Mouse (Mus musculus) gonadal fat pad, adult 2 months (tissue): ENCODE measurements at regions not wholly inside any gene's neighbourhood (a gene's known extent, or its start where the extent isn't known, plus 50 kb on each side); places are given as distances from the start of the nearest gene placed in this dataset.

Experiments
- DNase-seq: peaks from one replicate; pipeline ENCODE4 v3.0.0-alpha.2; 2012; ENCODE audit warnings: low read depth

DNA sequence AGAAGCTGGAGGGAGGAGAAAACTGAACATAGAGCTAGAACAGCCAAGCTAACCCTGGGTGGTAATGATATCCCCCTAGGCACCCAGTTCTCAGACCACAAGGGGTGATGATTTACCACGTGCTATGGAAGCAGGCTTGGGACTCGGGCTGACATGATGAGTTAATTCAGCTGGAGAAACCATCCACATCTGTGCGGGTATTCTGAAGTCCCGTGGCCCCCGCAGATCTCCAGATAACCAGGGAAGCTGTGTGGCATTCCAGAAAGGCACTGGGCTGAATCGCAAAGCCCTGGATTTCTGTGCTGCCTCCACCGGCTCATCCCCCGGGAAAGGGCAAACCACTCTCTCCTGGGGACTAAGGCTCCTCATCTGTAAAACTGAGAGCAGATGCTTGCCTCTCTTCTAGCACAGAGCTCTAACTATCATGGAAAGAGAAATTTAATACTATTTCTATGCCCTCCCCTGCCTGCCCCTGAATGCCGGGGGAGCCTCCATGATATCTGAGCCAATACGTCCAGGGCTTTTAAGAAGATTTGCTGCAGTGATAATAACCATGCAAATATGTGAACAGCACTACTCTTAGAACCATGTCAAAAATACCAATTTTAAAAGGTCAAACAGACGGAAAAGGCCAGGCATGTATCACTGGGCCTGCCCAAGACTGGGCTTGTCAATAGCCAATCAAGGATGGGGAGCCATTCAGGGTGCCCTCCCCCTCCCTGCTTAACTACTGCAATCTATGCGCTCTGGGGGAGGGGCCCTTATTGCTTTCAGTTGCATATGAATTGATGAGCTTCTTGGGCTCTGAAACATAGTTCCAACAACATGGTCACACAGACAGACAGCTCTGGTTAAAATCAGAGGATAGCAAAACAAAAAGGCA, 255.5 kb downstream of the Sox4 start:
- DNase-seq: no peak

DNA sequence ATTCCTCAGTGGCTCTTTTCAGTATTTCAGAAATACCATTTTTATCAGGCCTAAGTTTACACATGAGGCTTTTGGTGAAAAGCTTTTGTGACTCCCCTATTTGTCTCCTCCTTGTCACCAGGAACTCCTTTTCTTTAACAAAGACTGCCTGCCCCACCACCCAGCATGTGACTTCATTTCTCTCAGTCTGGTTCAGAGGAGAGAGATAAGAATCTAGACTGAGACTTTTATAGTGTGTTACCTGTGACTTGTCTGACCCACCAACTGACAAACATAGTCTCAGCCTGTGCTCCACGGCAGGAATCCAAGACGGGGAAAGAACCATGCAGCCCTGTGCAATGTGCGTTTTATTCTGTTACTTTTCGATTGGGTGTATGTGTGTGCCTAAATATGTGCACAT, 260.4 kb downstream of the Sox4 start:
- DNase-seq: no peak

DNA sequence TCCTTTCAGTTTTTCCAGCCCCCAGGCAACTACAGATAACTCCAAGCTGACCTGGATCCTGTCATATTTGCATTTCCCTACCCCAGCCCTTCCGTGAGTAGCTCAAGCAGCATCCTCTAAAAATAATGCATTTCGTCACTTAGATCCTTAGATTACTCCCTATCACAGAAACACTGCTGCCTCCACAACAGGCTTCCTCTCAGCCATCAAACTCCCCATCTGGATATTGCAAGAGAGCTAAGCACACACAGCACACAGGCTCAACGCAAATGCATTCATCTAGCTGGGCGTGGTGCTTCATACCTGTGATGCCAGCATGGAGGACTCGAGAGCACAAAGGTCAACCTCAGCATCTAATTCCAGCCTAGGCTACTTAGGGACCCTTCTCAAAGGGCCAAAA, 260.9 kb downstream of the Sox4 start:
- no peak for DNase-seq

DNA sequence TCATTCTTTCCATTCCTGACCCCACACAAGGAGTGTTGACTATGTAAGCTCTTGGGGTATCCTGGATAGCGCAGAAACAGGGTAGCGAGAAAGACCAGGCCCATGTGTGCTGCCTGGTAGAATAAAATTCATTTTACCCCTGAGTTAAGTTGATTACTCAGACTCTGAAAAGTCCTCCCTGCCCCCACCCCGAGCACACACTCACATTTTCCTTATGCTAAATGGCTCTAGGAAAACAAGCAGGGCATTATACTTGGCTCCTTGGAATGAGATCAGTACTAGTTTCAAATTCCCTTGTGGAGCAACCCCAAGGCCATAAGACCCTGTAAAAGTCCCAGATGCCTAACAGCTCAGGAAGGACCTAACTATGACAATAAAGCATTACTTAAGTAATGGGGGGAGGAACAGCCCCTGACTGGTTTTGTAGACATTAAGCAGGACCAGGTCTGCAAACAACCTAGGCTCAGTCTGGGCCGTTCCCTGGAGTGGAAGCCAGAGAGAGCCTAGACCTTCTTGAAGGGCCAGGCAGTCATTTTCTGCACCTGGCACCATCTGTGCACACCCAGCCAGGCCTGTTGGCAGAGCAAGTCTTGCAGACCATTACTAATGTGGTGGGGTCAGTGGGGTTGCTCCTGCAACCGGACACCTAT, 262.9 kb downstream of the Sox4 start:
- no peak for DNase-seq

DNA sequence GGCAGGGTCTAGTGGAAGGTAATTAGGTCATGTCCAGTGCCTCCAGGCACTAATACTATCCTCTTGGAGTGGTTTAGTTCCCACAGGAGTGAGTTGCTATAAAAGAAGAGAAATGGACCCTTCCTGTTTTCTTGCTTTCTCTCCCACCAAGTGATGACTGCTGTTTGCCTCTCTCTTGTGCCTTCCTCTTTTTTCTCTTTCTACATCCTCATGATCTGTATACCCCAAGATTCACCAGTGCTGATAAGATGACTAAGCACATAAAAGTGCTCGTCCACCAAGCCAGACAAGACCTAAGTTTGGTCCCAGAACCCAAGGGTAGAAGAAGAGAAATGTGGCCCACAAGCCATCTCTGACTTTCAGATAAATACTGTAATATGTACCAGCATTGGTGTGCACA, 265.7 kb downstream of the Sox4 start:
- no peak for DNase-seq

DNA sequence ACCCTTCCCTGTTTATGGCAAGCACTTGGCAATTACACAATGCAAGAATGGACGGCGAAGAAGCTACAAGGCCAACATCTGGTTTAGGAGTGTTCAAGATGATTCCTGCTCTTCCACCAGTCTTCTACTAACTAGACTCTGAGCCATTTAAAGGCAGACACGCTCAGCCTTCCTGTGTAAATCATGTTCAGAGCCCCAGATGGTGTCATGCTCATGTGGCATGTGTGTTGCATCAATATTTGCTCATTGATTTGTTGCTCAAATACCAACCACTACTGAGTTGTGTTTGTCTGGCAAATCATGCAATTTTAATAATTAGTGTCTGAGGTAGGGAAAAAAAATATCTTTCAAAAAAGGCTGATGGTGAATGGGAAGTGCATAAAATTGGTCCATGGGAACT, 269.2 kb downstream of the Sox4 start:
- DNase-seq: no peak

DNA sequence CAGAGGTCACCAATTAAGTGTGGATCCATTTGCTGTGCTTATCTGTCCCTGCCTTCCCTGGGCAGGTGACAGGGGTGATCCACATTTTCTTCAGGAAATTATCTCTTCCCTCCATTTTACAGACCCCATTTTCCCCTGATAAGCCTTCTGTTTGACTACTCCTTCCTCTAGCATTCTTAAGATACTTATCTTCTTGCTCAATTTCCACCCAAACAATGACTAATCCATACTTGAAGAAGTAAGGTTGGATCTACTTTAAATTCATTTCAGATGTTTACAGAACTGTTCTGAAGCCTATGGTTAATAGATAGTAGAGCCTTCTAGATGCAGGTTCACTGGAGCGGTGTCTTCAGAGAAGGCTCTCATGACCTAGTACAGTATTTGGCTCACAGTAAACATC, 273.2 kb downstream of the Sox4 start:
- no peak for DNase-seq

DNA sequence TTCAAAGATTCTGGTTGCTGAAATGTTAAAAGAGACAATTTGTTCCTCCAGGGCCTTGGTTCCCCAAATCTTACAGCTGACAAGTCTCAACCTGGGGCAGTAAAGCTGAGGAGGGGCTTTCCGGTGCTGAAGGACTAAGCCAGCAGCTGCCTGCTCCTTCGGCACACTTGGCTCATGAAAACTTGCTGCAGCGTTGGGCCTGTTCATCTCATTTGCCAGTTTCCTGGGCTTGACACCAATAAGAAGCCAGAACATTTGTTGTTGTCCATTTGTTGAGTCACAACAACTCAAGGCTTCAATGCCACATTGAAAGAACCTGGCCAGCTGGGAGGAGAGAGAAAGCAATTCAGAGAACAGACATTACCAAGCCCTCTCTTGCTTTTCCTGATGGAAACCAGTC, 279.9 kb downstream of the Sox4 start:
- no peak for DNase-seq

DNA sequence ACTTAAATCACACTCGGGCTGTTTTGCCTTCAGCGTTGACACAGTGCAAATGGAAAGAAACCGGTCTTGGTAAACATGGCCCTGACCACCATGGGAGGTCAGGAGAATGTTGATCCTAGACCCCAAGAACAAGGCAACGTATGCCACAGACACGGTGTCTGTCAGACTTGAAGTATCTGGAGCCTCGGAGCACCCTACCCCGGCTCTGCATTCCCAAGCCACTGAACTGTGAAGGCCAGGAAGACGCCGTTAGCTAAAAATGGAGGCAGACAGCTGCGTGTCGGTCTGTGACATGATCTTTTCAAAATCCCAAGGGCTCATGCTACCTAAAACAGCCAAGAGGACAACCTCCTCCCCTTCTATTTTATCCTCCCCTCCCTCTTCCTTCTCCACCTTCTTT, 282.0 kb downstream of the Sox4 start:
- no peak for DNase-seq

DNA sequence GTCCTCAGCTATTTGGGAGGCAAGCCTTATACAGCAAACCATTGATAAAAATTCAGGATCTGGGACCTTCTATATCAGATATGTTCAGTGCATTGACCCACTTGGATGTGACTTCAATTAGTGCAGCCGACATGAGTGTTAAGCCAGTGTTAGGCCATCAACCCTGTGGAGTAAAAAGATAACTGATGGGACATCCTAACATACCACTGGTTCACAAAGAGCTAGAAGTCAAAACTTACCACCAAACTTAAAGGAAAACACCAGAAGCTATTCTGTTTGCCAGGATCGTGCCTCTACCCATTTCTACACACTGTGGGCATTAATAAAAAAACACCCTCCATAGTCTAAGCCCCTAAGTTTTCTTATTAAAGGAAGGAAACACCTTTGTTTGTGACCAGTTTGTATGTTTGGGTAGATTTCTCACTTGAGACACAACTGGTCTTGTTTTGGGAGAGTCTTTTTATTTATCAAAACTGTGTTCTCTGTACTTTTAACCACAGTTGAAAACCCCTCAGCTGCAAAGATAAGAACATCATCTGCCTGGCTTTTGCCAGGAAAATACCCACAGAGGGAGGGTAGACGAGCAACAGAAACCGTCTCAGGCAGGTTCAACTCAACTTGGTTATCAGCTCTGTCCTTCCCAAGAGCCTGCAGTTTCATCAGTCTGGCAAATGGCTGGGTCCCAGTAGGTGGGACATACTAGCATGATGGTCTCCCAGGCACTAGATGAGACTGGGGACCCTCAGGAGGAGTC, 283.5 kb downstream of the Sox4 start:
- DNase-seq: no peak

DNA sequence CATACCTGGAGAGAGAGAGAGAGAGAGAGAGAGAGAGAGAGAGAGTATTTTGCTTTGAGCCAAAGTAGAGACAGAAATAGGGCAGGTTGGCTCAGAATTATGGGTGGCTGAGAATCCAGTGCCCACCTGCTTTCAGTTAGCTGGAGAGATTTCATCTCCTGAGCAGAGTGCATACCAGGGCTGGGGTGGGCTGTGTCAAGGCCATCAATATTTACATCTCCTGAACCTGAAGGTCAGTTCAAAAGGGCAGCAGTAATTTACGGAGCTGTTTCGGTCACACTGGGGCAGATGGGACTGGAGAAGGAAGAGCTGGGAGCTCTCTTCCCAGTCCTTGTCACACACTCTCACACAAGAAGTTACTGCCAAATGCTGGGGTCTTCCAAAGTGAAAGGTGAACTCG, 286.7 kb downstream of the Sox4 start:
- no peak for DNase-seq

DNA sequence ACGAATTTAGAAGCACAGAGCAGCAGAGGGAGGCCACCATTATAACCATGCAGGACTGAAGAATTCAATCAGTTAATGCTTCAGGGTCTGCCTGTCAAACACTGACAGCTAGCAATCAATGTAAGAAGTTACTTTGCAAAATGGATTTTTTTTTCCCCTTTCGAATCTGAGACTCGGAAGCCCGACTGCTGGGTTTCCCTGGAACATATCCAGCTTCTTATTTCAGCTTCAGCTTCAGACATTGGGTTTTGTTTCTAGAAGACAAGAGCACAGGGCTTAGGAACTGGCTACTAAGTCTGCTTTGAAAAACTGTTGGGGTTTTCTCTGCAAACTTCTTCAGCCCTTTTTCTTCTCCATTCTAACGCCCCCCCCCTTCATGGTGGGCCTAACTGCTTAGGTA, 288.4 kb downstream of the Sox4 start:
- DNase-seq: no peak

DNA sequence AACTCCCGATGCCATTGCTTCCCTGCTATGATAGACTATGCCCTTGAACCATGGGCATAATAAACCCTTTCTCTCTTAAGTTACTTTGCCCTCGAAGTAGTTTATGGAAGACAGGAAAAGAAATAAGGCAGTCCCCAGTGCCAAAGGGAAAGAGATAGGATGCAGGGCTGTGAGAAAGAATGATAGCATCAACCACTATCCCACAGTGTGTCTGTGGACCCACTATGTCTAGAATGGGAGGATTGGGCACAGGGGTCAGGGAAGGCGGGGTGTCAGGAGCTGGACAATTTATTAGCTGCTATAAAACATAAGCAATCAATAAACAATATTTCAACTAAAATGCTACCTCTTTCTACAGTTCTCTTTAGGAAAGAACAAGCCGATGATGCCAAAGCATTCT, 288.8 kb downstream of the Sox4 start:
- no peak for DNase-seq

DNA sequence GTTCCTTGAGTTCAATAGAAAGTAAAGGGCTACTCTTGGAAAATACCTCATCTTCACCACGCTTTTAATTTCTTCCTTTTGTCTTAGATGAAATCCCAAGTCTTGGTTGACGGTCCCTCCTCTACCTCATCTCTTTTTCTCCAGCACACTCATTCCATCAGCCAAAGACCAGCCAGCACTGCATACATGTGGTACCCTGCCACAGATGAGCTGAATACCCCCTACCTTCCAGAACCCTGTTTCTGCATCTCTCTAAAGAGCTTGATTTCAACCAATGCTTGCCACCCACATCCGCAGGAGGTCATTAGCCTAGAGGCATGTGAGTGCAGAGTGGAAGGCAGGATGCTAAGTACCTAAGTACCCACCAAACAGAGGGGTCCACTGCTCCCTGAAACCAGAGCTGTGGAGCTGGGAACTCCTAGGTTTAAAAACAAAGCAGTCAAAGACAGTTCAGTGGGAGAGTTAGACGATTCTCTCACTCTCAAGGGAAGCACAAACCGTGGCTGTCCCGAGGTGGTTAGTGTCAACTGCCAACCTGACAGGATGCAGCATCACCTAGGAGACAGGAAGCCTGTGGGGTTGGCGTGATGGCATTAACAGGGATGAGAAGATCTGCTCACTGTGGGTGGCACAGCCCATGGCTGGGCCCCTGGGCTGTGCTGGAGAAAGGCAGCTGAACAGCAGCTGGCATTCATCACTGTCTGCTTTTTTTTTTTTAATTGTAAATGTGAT, 289.4 kb downstream of the Sox4 start:
- no peak for DNase-seq

DNA sequence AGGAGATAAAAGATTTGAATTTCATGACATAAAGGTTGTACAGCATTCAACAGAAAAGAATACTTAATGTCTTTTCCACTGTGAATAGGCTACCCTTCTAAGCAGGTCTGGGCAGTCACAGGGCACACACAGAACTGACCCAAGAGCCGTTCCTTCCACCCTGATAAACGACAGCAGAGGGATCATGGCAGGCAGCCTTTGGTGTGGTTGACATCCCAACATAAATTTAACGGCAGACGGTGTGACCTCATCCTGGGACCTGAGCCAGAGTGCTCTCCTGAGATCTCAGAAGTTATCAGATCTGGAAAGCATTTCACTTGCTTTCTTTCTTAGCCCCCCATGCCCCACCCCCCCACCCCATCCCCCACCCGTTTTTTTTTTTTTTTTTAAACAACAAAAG, 290.1 kb downstream of the Sox4 start:
- no peak for DNase-seq

DNA sequence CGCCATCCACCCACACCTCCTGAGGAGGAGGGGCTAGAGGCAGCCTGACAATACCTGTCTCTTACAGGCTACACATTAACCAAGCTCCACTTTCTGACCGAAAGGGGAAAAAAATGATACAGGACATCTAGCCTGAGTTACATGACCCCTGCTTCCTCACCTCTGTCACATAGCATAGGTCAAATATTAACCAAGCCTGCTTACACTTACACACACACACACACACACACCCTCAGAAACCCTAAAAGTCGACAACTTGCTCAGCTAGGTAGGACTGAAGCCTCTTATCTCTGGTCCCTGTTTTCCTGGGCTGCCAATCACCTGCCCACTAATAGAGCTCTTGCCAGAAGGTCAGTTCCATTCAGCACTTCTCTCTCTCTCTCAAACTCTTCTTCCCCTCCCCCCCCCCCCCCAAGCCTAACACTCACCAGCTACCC, 291.2 kb downstream of the Sox4 start:
- no peak for DNase-seq

DNA sequence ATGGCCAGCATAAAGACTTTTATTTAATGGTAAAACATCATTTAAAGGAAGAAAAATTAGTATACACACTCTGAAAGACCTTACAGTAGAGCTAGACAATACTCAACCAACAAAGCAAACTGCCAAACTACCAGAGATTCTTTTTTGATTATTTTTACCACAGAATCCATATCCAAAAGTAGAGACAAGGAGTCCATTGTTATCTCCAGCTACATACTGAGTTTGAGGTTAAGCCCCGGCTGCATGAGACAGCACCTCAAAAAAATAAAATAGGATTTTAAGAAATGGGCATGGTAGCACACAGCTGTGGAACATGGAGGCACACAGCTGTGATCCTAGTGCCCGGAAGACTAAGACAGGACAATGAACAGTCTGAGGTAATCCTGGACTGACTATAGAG, 293.4 kb downstream of the Sox4 start:
- no peak for DNase-seq

DNA sequence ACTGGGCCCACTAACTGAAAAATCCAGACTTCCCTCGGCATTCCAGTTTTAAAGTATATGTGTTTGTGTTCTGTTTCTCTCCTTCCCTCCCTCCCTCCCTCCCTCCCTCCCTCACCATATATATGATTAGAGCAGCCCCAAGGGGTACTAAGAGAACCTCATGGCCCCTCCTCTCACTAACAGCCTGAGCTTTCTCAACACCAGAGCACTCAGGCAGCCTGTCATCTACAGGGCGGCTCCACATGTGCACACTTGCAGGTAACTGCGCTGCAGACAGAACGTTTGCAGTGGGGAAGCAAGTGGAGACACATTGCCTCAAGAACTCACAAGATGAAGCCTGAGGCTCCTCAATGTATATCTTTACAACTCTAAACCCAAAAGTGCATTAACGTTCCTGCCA, 294.9 kb downstream of the Sox4 start:
- no peak for DNase-seq

DNA sequence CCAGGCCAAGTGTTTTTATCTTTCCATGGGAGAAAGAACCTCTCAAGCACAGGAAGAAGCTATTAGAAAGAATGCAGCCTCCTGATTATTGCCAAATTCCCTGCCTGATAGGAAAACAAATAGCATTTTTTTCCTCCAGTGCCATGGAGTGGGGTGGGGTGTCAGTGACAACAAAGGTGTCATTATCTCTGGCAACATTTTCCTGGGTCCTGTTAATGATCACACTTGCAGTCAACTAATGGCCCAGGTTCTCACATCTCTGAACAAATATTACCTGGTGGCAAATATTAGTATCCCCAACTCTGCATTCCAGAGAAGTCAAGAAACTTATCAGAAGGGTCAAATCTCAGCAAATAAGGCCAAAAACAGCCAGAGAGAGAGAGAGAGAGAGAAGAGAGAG, 298.6 kb downstream of the Sox4 start:
- DNase-seq: no peak

DNA sequence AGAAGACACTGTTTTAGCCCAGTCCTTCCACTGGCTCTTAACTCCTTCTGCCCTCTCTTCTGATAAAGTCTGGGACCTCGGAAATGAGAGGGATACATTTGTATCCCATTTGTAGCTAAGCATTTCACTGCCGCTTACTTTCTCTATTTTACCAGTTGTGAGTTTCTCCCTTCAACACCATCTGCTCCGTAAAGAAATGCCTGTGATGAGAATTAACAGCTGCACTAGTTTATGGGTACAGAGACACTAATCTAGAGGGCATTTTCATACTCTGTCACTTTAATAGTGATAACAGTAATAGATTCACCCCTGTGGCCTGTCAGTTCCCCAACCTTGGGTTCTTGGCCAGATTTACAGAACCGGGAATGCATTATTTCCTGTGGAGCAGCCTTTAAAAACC, 300.2 kb downstream of the Sox4 start:
- no peak for DNase-seq

DNA sequence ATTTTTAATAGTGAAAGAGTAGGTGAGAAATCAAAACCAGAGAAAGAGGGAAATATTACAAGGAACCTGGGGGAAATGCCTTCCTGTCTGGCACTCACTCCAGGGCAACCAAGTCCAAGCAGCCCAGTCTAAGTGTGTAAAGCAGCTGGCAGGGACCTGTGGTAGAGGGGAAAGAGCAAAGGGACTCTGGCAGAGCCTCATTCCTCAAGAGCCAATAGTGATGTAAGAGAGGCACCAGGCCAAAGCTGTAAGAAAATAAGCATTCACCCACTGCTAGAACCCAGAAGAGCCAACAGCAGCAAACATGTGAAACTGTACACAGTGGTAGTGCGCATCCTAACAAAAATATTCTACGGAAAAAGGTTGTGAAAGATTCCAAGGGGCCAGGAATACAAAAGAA, 301.7 kb downstream of the Sox4 start:
- no peak for DNase-seq

DNA sequence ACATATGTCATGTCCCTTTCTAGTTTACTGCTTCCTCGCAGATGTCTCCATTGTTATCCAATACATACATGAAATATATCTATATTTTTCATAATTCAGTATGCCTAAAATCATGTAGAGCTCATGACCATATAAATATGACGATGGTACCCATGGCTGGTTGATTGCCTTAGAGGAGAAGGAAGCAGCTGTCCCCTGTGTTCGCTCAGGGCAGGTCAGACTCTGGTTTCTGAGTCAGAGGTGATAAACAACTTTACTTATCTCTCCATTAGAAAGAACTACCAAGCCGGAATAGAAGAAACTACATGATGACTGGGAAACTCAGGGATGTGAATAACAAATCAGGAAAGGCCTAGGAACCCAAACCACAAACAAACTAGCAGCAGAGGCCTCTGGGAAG, 307.6 kb downstream of the Sox4 start:
- no peak for DNase-seq
